Comparison of ENCODE assay signal across 9 mouse cellular contexts in genomic region chr15:86067941-86068495, GRCm38 (mm10). TPM values are rescaled to one million over a fixed set of nuclear protein-coding genes. Genes with fewer than 3 reads are reported as not detected.
DNase-seq lines count a peak whose midpoint lies in the region; ATAC-seq and TF ChIP-seq lines count a peak whose summit lies in the region.
"Had no signal": no experiment of that assay in that cellular context is flagged by ENCODE, and none has a peak within 500 bp of the region (broad histone marks: within the 10 kb centered on the region; RNA-seq: fewer than 3 reads in every experiment).

No protein-coding gene starts in this region.

- no peak overlapping the region for H3K4me3 ChIP-seq in cerebellum, adult 2 months (replicated peaks; ENCODE audit: insufficient read depth, low read depth, low read length)
- H3K4me3 ChIP-seq in hindbrain, embryonic 12.5 days, result no peak overlapping the region
- no peak overlapping the region for H3K4me3 ChIP-seq in hindbrain, embryonic 16.5 days (ENCODE audit: low read length)
- no peak overlapping the region for H3K4me3 ChIP-seq in neural tube, embryonic 13.5 days
- no peak overlapping the region for H3K4me3 ChIP-seq in neural tube, embryonic 15.5 days (replicated peaks)
- no peak overlapping the region for H3K4me3 ChIP-seq in stomach, postnatal 0 days (ENCODE audit: low read depth, low read length)

- H3K27me3 ChIP-seq in cerebellum, adult 2 months (ENCODE audit: control insufficient read depth, insufficient read depth, low read length), result no peaks in the 10 kb centered on the region
- H3K27me3 ChIP-seq in hindbrain, embryonic 12.5 days, result no peaks in the 10 kb centered on the region
- H3K27me3 ChIP-seq in hindbrain, embryonic 16.5 days (replicated peaks; ENCODE audit: control insufficient read depth, insufficient read depth, low read length), result no peaks in the 10 kb centered on the region
- H3K27me3 ChIP-seq in neural tube, embryonic 13.5 days, result no peaks in the 10 kb centered on the region
- no peaks in the 10 kb centered on the region for H3K27me3 ChIP-seq in neural tube, embryonic 15.5 days (replicated peaks)
- no peaks in the 10 kb centered on the region for H3K27me3 ChIP-seq in stomach, postnatal 0 days (ENCODE audit: control insufficient read depth, insufficient read depth, low read length)

- no peak overlapping the region for H3K4me2 ChIP-seq in hindbrain, embryonic 12.5 days (replicated peaks)
- H3K4me2 ChIP-seq in hindbrain, embryonic 16.5 days (ENCODE audit: low read length), result no peak overlapping the region
- no peak overlapping the region for H3K4me2 ChIP-seq in neural tube, embryonic 13.5 days
- H3K4me2 ChIP-seq in neural tube, embryonic 15.5 days, result no peak overlapping the region
- H3K4me2 ChIP-seq in stomach, postnatal 0 days (replicated peaks; ENCODE audit: low read depth), result no peak overlapping the region

- H3K9ac ChIP-seq in hindbrain, embryonic 12.5 days, result no peak overlapping the region
- H3K9ac ChIP-seq in hindbrain, embryonic 16.5 days (ENCODE audit: low read depth, low read length), result no peak overlapping the region
- peak overlapping the region; percentile 31; the same call in 1 of the 2 replicates for H3K9ac ChIP-seq in neural tube, embryonic 13.5 days
- no peak overlapping the region for H3K9ac ChIP-seq in neural tube, embryonic 15.5 days (replicated peaks)
- H3K9ac ChIP-seq in stomach, postnatal 0 days (ENCODE audit: low read length), result 0 out of 2 replicates have a peak overlapping the region, but pooled peaks have one; percentile 18

- no peak for DNase-seq in cerebellum, adult 2 months
- DNase-seq in cerebellum, adult 11 months, result no peak
- DNase-seq in stomach, postnatal 0 days (ENCODE audit: low spot score), result no peak
- no peak for DNase-seq in frontal cortex, postnatal 36 days (ENCODE audit: low spot score in 2 of 2)
- DNase-seq: kidney, adult 9 months had no signal

- H3K27ac ChIP-seq in cerebellum, adult 2 months (ENCODE audit: insufficient read depth, low read length), result 0 out of 2 replicates have a peak overlapping the region, but pooled peaks have one; percentile 6
- H3K27ac ChIP-seq in hindbrain, embryonic 12.5 days, result no peak overlapping the region
- H3K27ac ChIP-seq in hindbrain, embryonic 16.5 days (ENCODE audit: low read depth, low read length), result no peak overlapping the region
- H3K27ac ChIP-seq in neural tube, embryonic 13.5 days (replicated peaks), result peak overlapping the region; percentile 29; the same call in 1 of the 2 replicates
- H3K27ac ChIP-seq in neural tube, embryonic 15.5 days (replicated peaks), result no peak overlapping the region
- peak overlapping the region; percentile 74 for H3K27ac ChIP-seq in stomach, postnatal 0 days (replicated peaks)

- no peak for TF ChIP-seq POLR2A in cerebellum, adult 2 months (IDR thresholded peaks at IDR 0.05; ENCODE audit: borderline replicate concordance, insufficient read depth, low read length)

- H3K36me3 ChIP-seq in hindbrain, embryonic 12.5 days, result 0 out of 2 replicates have a peak, but pooled peaks cover 4% of the 10 kb centered on the region
- no peaks in the 10 kb centered on the region for H3K36me3 ChIP-seq in hindbrain, embryonic 16.5 days (ENCODE audit: control insufficient read depth, insufficient read depth, low read length)
- H3K36me3 ChIP-seq in neural tube, embryonic 13.5 days, result 0 out of 2 replicates have a peak, but pooled peaks cover 5% of the 10 kb centered on the region
- H3K36me3 ChIP-seq in neural tube, embryonic 15.5 days, result no peaks in the 10 kb centered on the region
- no peaks in the 10 kb centered on the region for H3K36me3 ChIP-seq in stomach, postnatal 0 days (ENCODE audit: control insufficient read depth, insufficient read depth, low read length)

- ATAC-seq in hindbrain, embryonic 12.5 days (ENCODE audit: low FRiP score), result 0 out of 2 replicates have a peak, but pooled peaks have one; percentile 29
- ATAC-seq in hindbrain, embryonic 16.5 days, result no peak
- 0 out of 2 replicates have a peak, but pooled peaks have one; percentile 12 for ATAC-seq in neural tube, embryonic 13.5 days (ENCODE audit: low read depth)
- no peak for ATAC-seq in neural tube, embryonic 15.5 days (ENCODE audit: low FRiP score)
- ATAC-seq in stomach, postnatal 0 days (ENCODE audit: low FRiP score, low TSS enrichment), result peak; percentile 11; the same call in 1 of the 2 replicates

- 33% methylated on average over 4 of the region's 4 CpGs for WGBS in cerebellum, adult 2 months
- 95% methylated on average over 4 of the region's 4 CpGs for WGBS in hindbrain, embryonic 12.5 days
- WGBS in hindbrain, embryonic 16.5 days, result 74% methylated on average over 4 of the region's 4 CpGs
- WGBS in neural tube, embryonic 13.5 days, result 85% methylated on average over 4 of the region's 4 CpGs
- WGBS in neural tube, embryonic 15.5 days, result 74% methylated on average over 4 of the region's 4 CpGs
- WGBS in stomach, postnatal 0 days, result 60% methylated on average over 4 of the region's 4 CpGs

- TF ChIP-seq EP300 in stomach, postnatal 0 days (optimal IDR thresholded peaks at IDR 0.05), result no peak

- H3K4me1 ChIP-seq in cerebellum, adult 2 months (ENCODE audit: control insufficient read depth, insufficient read depth, low read length), result peaks cover 55% of the 10 kb centered on the region
- peaks cover 47% of the 10 kb centered on the region for H3K4me1 ChIP-seq in hindbrain, embryonic 12.5 days
- H3K4me1 ChIP-seq in hindbrain, embryonic 16.5 days (ENCODE audit: control insufficient read depth, insufficient read depth, low read depth, low read length), result peaks cover 39% of the 10 kb centered on the region
- H3K4me1 ChIP-seq in neural tube, embryonic 13.5 days (replicated peaks), result peaks cover 65% of the 10 kb centered on the region
- H3K4me1 ChIP-seq in neural tube, embryonic 15.5 days, result peaks cover 60% of the 10 kb centered on the region
- peaks cover 9% of the 10 kb centered on the region for H3K4me1 ChIP-seq in stomach, postnatal 0 days (replicated peaks; ENCODE audit: control insufficient read depth, insufficient read depth)

- TF ChIP-seq CTCF in cerebellum, adult 2 months (IDR thresholded peaks at IDR 0.05; ENCODE audit: borderline replicate concordance, insufficient read depth, low read depth, low read length), result no peak
- no peak for TF ChIP-seq CTCF in stomach, postnatal 0 days (IDR thresholded peaks at IDR 0.05; ENCODE audit: low read depth)

- no peaks in the 10 kb centered on the region for H3K9me3 ChIP-seq in hindbrain, embryonic 12.5 days (replicated peaks)
- H3K9me3 ChIP-seq in hindbrain, embryonic 16.5 days (ENCODE audit: control insufficient read depth, low read length), result no peaks in the 10 kb centered on the region
- H3K9me3 ChIP-seq in neural tube, embryonic 13.5 days, result no peaks in the 10 kb centered on the region
- H3K9me3 ChIP-seq in neural tube, embryonic 15.5 days (replicated peaks), result no peaks in the 10 kb centered on the region
- no peaks in the 10 kb centered on the region for H3K9me3 ChIP-seq in stomach, postnatal 0 days (ENCODE audit: control insufficient read depth, low read length)

RNA-seq across cellular contexts. Expression of gene Gramd4, which starts 10.5 kb away (rescaled TPM):
- polyA plus RNA-seq in cerebellum, adult 2 months (2012; rRNA removed), result 36.0 and 40.4 TPM in 2 replicates
- polyA plus RNA-seq in hindbrain, embryonic 12.5 days (2016; fragmentation: Nextera tagmentation; extraction: Ambion mirVana), result 32.5 and 35.2 TPM in 2 replicates
- polyA plus RNA-seq in hindbrain, embryonic 16.5 days (2015; fragmentation: Nextera tagmentation; extraction: Ambion mirVana), result 18.4 and 30.4 TPM in 2 replicates
- polyA plus RNA-seq in neural tube, embryonic 13.5 days (2015; fragmentation: Nextera tagmentation; extraction: Ambion mirVana), result 32.5 TPM in 2 replicates
- 25.4 and 25.8 TPM in 2 replicates for polyA plus RNA-seq in neural tube, embryonic 15.5 days (2015; fragmentation: Nextera tagmentation; extraction: Ambion mirVana)
- 11.1 and 11.4 TPM in 2 replicates for polyA plus RNA-seq in stomach, postnatal 0 days (2015; fragmentation: Nextera tagmentation; extraction: Ambion mirVana)

RNA-seq across cellular contexts. Expression of gene Celsr1, which starts 34.4 kb away (rescaled TPM):
- 0.49 and 0.60 TPM in 2 replicates for polyA plus RNA-seq in cerebellum, adult 2 months (2012; rRNA removed)
- 3.4 and 4.3 TPM in 2 replicates for polyA plus RNA-seq in hindbrain, embryonic 12.5 days (2016; fragmentation: Nextera tagmentation; extraction: Ambion mirVana)
- polyA plus RNA-seq in hindbrain, embryonic 16.5 days (2015; fragmentation: Nextera tagmentation; extraction: Ambion mirVana), result 0.76 and 1.2 TPM in 2 replicates
- 1.8 TPM in 2 replicates for polyA plus RNA-seq in neural tube, embryonic 13.5 days (2015; fragmentation: Nextera tagmentation; extraction: Ambion mirVana)
- polyA plus RNA-seq in neural tube, embryonic 15.5 days (2015; fragmentation: Nextera tagmentation; extraction: Ambion mirVana), result 0.88 and 1.4 TPM in 2 replicates
- polyA plus RNA-seq in stomach, postnatal 0 days (2015; fragmentation: Nextera tagmentation; extraction: Ambion mirVana), result 2.0 and 2.2 TPM in 2 replicates

Comparison
In these comparisons a context has a peak if more than half of its experiments do, and no peak if none do; other contexts are left out.
1. H3K27ac ChIP-seq: peak in cerebellum, adult 2 months (single experiment), neural tube, embryonic 13.5 days (single experiment) and stomach, postnatal 0 days (single experiment); none in hindbrain, embryonic 12.5 days (single experiment), hindbrain, embryonic 16.5 days (single experiment) and neural tube, embryonic 15.5 days (single experiment).
2. ATAC-seq: peak in hindbrain, embryonic 12.5 days (single experiment), neural tube, embryonic 13.5 days (single experiment) and stomach, postnatal 0 days (single experiment); none in hindbrain, embryonic 16.5 days (single experiment) and neural tube, embryonic 15.5 days (single experiment).
3. H3K9ac ChIP-seq: peak in neural tube, embryonic 13.5 days (single experiment) and stomach, postnatal 0 days (single experiment); none in hindbrain, embryonic 12.5 days (single experiment), hindbrain, embryonic 16.5 days (single experiment) and neural tube, embryonic 15.5 days (single experiment).